Mouse (Mus musculus) ES-E14 (cell line): ENCODE measurements around the gene Inpp5d. TPM values are rescaled to one million over a fixed set of nuclear protein-coding genes. Genes with fewer than 3 reads are reported as not detected.

Experiments used
- DNase-seq: peaks from one replicate; pipeline ENCODE4 v3.0.0-alpha.2; 2013; ENCODE audit warnings: low read depth, low spot score
- H3K27ac ChIP-seq: 2 replicates; pipeline ENCODE4 v1.5.1; 2012; ENCODE audit warnings: low read depth, mild to moderate bottlenecking, low read length, moderate library complexity, mixed read lengths; ENCODE audit not compliant: poor library complexity, insufficient read depth, severe bottlenecking
- H3K36me3 ChIP-seq: 2 replicates; pipeline ENCODE4 v1.6.1; 2012; ENCODE audit warnings: mild to moderate bottlenecking, low read length, moderate library complexity, mixed read lengths; ENCODE audit not compliant: control insufficient read depth, poor library complexity, insufficient read depth, severe bottlenecking
- H3K4me1 ChIP-seq, 2 experiments: fragments of 150-350 bp in 1 of 2; sonication (generic) in 1 of 2; 2 replicates each; pipeline ENCODE4 v1.6.1; 2012; ENCODE audit warnings: low read length in 2 of 2, mild to moderate bottlenecking in 1 of 2, mixed read lengths in 1 of 2; ENCODE audit not compliant: control insufficient read depth in 2 of 2, insufficient read depth in 2 of 2, poor library complexity in 1 of 2
- H3K4me3 ChIP-seq, 2 experiments: fragments of 150-350 bp in 1 of 2; sonication (generic) in 1 of 2; 2 replicates each; pipeline ENCODE4 v1.5.1; 2012; ENCODE audit warnings: low read length in 2 of 2, low read depth in 1 of 2, mild to moderate bottlenecking in 1 of 2, mixed read lengths in 1 of 2; ENCODE audit not compliant: insufficient read depth in 1 of 2, poor library complexity in 1 of 2, severe bottlenecking in 1 of 2
- H3K9ac ChIP-seq: 2 replicates; pipeline ENCODE4 v1.6.1; 2012; ENCODE audit warnings: low read depth, mild to moderate bottlenecking, low read length, mixed read lengths; ENCODE audit not compliant: poor library complexity, insufficient read depth, severe bottlenecking
- H3K9me3 ChIP-seq: fragments of 150-350 bp; sonication (generic); 2 replicates; pipeline ENCODE4 v1.6.1; 2012; ENCODE audit warnings: low read depth, mild to moderate bottlenecking, low read length; ENCODE audit not compliant: control insufficient read depth, insufficient read depth
- CHD2 ChIP-seq: IDR thresholded peaks from 2 replicates; pipeline ENCODE4 v1.6.1; 2014; ENCODE audit warnings: mild to moderate bottlenecking, low read depth, low read length, inconsistent platforms
- HCFC1 ChIP-seq: IDR thresholded peaks from 2 replicates; pipeline ENCODE4 v1.6.1; 2012; ENCODE audit warnings: low read length, inconsistent platforms, borderline replicate concordance; ENCODE audit not compliant: insufficient read depth
- MAFK ChIP-seq: IDR thresholded peaks from 2 replicates; pipeline ENCODE4 v1.6.1; 2014; ENCODE audit warnings: mild to moderate bottlenecking, low read depth, low read length, inconsistent platforms; ENCODE audit not compliant: insufficient read depth
- ZC3H11A ChIP-seq: IDR thresholded peaks from 2 replicates; pipeline ENCODE4 v1.6.1; 2012; ENCODE audit warnings: low read depth, mild to moderate bottlenecking, inconsistent platforms, low read length, borderline replicate concordance
- ZNF384 ChIP-seq: IDR thresholded peaks from 2 replicates; pipeline ENCODE4 v1.6.1; 2012; ENCODE audit warnings: low read depth, low read length, inconsistent platforms
- in situ Hi-C, 2 experiments: fragments of 600-800 bp; cut with MboI; formaldehyde crosslinking; loops; one replicate each; pipeline ENCODE4 v1.15.1; 2025; ENCODE audit warnings: low sequenced_read_pairs in 2 of 2, inconsistent platforms in 1 of 2; ENCODE audit not compliant: unreplicated experiment in 2 of 2
- total RNA-seq: library from RNA; depleted of rRNA; stranded (reverse); fragments of 300-350 nt; gene quantifications from 2 replicates; pipeline ENCODE4 v1.2.3, GENCODE M21; 2012

Gene Inpp5d
- total RNA-seq, 1 experiment = 39.5 TPM

GRCm38 (mm10) chr1:87639724-87640123 is 19.6 kb downstream of the Inpp5d start:
- in situ Hi-C loops = no loop called here
- no peak for TF ChIP-seq ZC3H11A
- TF ChIP-seq MAFK = no peak
- TF ChIP-seq CHD2 = no peak
- TF ChIP-seq HCFC1 = no peak
- TF ChIP-seq ZNF384 = no peak
- H3K4me3 ChIP-seq = no peak overlapping the region
- H3K9me3 ChIP-seq = no peaks in the 10 kb centered on the region
- no peak overlapping the region for H3K27ac ChIP-seq
- DNase-seq = no peak
- H3K4me1 ChIP-seq = peaks cover 0 to 9% of the 10 kb centered on the region in 2 experiments; a peak in 1 of 4 replicates
- H3K9ac ChIP-seq = no peak overlapping the region
- H3K36me3 ChIP-seq = no peaks in the 10 kb centered on the region

GRCm38 (mm10) chr1:87640165-87640661 is 20.1 kb downstream of the Inpp5d start:
- H3K36me3 ChIP-seq = no peaks in the 10 kb centered on the region

DNA sequence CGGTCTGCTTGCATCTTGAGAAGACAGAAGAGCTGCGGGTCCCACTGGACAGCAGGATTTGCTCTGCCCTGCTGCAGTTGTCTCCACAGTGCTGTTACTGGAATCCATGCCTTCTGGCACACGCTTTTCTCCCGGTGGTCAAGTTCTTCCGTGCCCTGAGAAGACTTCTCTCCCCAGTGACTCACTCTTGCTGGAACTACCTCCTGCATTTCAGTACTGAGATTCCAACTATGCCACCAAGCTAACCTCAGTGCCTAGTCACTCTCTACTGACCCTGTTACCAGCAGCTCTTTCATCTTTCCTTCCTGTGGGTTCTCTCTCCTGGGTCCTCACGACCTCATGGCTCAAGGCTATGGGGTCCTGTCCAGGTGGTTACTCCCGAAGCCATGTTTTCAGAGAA is 22.9 kb downstream of the Inpp5d start:
- TF ChIP-seq ZC3H11A = no peak
- TF ChIP-seq CHD2 = no peak
- TF ChIP-seq MAFK = no peak
- no peak for TF ChIP-seq HCFC1
- no peak for TF ChIP-seq ZNF384
- no peaks in the 10 kb centered on the region for H3K9me3 ChIP-seq
- no peak overlapping the region for H3K4me3 ChIP-seq
- in situ Hi-C loops = no loop called here
- DNase-seq = no peak
- no peak overlapping the region for H3K9ac ChIP-seq
- H3K36me3 ChIP-seq = no peaks in the 10 kb centered on the region
- no peak overlapping the region for H3K27ac ChIP-seq
- H3K4me1 ChIP-seq = peaks cover 0 to 2% of the 10 kb centered on the region in 2 experiments; a peak in 1 of 4 replicates

More at GRCm38 (mm10) chr1:87640165-87640661, 20.1 kb downstream of the Inpp5d start:
- Histone ChIP-seq H3K4me1 (peaks cover 0 to 9% of the 10 kb centered on the region in 2 experiments; a peak in 1 of 4 replicates), H3K27ac (no peak overlapping the region), H3K4me3 (no peak overlapping the region), H3K9me3 (no peaks in the 10 kb centered on the region), H3K9ac (no peak overlapping the region)
- no peak for DNase-seq
- in situ Hi-C loops = no loop called here
- TF ChIP-seq HCFC1 = no peak
- TF ChIP-seq MAFK = no peak
- no peak for TF ChIP-seq ZNF384
- TF ChIP-seq CHD2 = no peak
- TF ChIP-seq ZC3H11A = no peak

- in situ Hi-C loops = no loop called here
- no peak for TF ChIP-seq ZNF384
- TF ChIP-seq HCFC1 = no peak
- TF ChIP-seq ZC3H11A = no peak
- no peak for TF ChIP-seq MAFK
- TF ChIP-seq CHD2 = no peak
- no peak overlapping the region for H3K27ac ChIP-seq
- H3K4me1 ChIP-seq = peaks cover 1 to 10% of the 10 kb centered on the region in 2 experiments; a peak in 2 of 4 replicates
- no peaks in the 10 kb centered on the region for H3K36me3 ChIP-seq
- H3K9ac ChIP-seq = no peak overlapping the region
- H3K4me3 ChIP-seq = no peak overlapping the region
- DNase-seq = no peak
- H3K9me3 ChIP-seq = no peaks in the 10 kb centered on the region
These were observed 24.9 kb downstream of the Inpp5d start for GRCm38 (mm10) chr1:87645041-87645440.

DNA sequence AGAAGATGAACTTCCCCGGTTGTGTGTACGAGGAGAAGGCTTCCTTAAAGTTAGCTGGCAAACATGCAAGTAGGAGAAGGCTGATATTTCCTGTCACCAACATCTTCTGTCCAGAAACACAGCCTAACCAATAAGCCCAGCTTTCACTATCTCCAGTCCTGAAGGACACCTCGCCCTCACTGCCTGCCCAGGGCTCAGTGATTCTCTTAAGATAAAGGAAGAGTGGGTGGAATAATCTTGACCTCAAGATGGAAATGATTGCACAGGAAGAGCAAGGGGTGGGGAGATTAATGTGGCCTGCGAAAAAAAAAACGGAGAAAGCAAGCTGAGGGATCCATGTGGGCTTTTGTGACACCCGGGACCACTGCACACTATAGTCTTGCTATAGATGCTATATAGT is 25.6 kb downstream of the Inpp5d start:
- Histone ChIP-seq H3K36me3 (no peaks in the 10 kb centered on the region), H3K4me3 (no peak overlapping the region), H3K4me1 (peaks cover 1 to 10% of the 10 kb centered on the region in 2 experiments; a peak in 2 of 4 replicates), H3K27ac (no peak overlapping the region), H3K9me3 (no peaks in the 10 kb centered on the region), H3K9ac (no peak overlapping the region)
- no peak for DNase-seq
- TF ChIP-seq HCFC1 (no peak), ZC3H11A (no peak), CHD2 (no peak), ZNF384 (no peak)
- in situ Hi-C loops = no loop called here
